Mouse (Mus musculus): ENCODE data around the gene Synj1. TPM values are rescaled to one million over a fixed set of nuclear protein-coding genes. Genes with fewer than 3 reads are reported as not detected.

Synj1 gene
- polyA plus RNA-seq, 1 experiment, result 159 TPM

GRCm38 (mm10) chr16:90917156-90917555 lies 94.0 kb downstream of the Synj1 start:
- no peaks in the 10 kb centered on the region for H3K27me3 ChIP-seq (ENCODE audit: control insufficient read depth, insufficient read depth, low read length)
- no peak for DNase-seq
- no peaks in the 10 kb centered on the region; the same call in 1 of the 2 replicates for H3K4me1 ChIP-seq (ENCODE audit: control insufficient read depth, insufficient read depth, low read length)
- no peak overlapping the region for H3K27ac ChIP-seq (ENCODE audit: insufficient read depth, low read length)
- TF ChIP-seq POLR2A (IDR thresholded peaks at IDR 0.05; ENCODE audit: borderline replicate concordance, insufficient read depth, low read length) (no peak), CTCF (IDR thresholded peaks at IDR 0.05; ENCODE audit: borderline replicate concordance, insufficient read depth, low read depth, low read length) (no peak)
- no peak overlapping the region for H3K4me3 ChIP-seq (replicated peaks; ENCODE audit: insufficient read depth, low read depth, low read length)
- WGBS, result 75% methylated on average over 8 of the region's 8 CpGs

DNA sequence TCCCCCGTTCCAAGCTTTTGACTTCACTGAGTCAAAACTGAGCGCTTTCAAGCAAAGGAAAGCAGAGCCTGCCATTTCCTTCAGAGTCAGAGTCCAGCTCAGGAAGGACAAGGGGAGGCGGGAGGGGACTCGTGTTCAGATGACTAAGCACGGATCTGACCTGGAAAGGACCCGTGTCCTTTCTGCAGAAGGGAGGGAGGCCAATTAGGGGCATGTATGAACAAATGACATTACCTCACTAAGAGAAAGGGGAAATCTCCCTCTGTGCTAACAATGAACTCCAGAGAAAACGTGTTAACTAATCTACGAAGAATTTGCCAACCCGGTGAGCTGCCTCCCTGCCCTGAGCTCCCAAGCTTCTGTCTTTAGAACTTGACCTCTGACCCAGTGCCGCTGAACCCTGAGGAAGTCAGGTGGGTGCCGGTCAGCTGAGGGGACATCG lies 95.0 kb downstream of the Synj1 start:
- H3K27ac ChIP-seq (ENCODE audit: insufficient read depth, low read length), result no peak overlapping the region
- 35% methylated on average over 12 of the region's 12 CpGs for WGBS
- H3K4me1 ChIP-seq (ENCODE audit: control insufficient read depth, insufficient read depth, low read length), result peaks cover 3% of the 10 kb centered on the region; the same call in 1 of the 2 replicates
- no peak overlapping the region for H3K4me3 ChIP-seq (replicated peaks; ENCODE audit: insufficient read depth, low read depth, low read length)
- TF ChIP-seq CTCF (IDR thresholded peaks at IDR 0.05; ENCODE audit: borderline replicate concordance, insufficient read depth, low read depth, low read length) (no peak), POLR2A (IDR thresholded peaks at IDR 0.05; ENCODE audit: borderline replicate concordance, insufficient read depth, low read length) (no peak)
- no peak for DNase-seq
- H3K27me3 ChIP-seq (ENCODE audit: control insufficient read depth, insufficient read depth, low read length), result no peaks in the 10 kb centered on the region

- Histone ChIP-seq H3K4me3 (replicated peaks; ENCODE audit: insufficient read depth, low read depth, low read length) (no peak overlapping the region), H3K27me3 (ENCODE audit: control insufficient read depth, insufficient read depth, low read length) (no peaks in the 10 kb centered on the region), H3K4me1 (ENCODE audit: control insufficient read depth, insufficient read depth, low read length) (peaks cover 3% of the 10 kb centered on the region; the same call in 1 of the 2 replicates), H3K27ac (ENCODE audit: insufficient read depth, low read length) (no peak overlapping the region)
- 62% methylated on average over 13 of the region's 13 CpGs for WGBS
- TF ChIP-seq POLR2A (IDR thresholded peaks at IDR 0.05; ENCODE audit: borderline replicate concordance, insufficient read depth, low read length) (no peak), CTCF (IDR thresholded peaks at IDR 0.05; ENCODE audit: borderline replicate concordance, insufficient read depth, low read depth, low read length) (no peak)
- no peak for DNase-seq
These were observed 99.3 kb downstream of the Synj1 start for GRCm38 (mm10) chr16:90911766-90912165.

DNA sequence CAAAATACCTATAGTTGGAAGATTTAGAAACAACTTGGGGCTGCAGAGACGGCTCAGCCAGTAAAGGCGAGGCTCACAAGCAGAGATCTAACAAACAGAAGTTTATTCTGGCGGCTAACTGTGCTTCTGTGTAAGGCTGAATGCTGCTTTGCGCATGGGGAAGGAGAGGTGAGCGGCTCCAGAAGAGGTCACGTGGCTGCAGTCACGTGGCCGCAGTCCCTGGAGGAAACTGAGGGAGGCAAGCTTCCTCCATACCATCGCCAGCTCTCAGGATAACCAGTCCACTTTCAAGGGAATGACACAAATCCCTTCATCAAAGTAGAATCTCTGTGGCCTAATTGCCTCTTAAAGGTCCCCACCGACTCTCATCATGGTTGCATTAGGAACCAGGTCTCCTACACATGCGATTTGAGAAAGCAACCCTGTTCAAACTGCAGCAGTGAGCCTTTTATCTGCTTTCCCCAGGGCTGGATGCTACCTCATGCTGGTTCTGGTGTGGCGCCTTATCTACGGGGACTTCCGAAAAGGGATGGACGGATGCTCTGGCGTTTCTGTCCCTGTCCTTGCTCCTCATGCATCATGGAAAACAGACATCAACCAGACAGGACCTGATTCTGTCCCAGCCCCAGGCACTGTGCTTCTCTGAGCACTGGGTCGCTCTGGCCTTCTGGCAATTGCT lies 100.1 kb downstream of the Synj1 start:
- Histone ChIP-seq H3K4me1 (ENCODE audit: control insufficient read depth, insufficient read depth, low read length) (peaks cover 3% of the 10 kb centered on the region; the same call in 1 of the 2 replicates), H3K4me3 (replicated peaks; ENCODE audit: insufficient read depth, low read depth, low read length) (no peak overlapping the region), H3K27me3 (ENCODE audit: control insufficient read depth, insufficient read depth, low read length) (no peaks in the 10 kb centered on the region), H3K27ac (ENCODE audit: insufficient read depth, low read length) (no peak overlapping the region; the same call in 1 of the 2 replicates)
- TF ChIP-seq POLR2A (IDR thresholded peaks at IDR 0.05; ENCODE audit: borderline replicate concordance, insufficient read depth, low read length) (no peak), CTCF (IDR thresholded peaks at IDR 0.05; ENCODE audit: borderline replicate concordance, insufficient read depth, low read depth, low read length) (no peak)
- no peak for DNase-seq
- WGBS, result 79% methylated on average over 17 of the region's 17 CpGs

DNA sequence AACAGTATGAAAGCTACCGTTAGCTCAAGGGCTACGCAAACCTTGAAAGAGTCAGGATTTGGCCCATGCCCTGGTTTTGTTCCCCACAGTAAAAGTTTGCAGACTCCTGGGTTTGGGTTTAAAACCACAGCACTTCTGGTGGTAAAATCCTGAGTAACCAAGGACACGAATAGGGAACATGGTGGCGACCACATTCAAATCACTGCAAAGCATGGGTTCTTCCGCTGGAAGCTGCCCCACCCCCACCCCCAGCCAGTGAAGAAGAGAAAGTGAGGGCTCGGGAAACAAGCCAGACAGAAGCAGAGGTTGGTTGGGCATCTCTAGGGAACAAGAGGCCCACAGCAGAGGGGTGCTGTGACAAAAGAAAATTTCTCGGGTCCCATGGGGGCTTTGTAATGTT lies 103.9 kb downstream of the Synj1 start:
- Histone ChIP-seq H3K27ac (ENCODE audit: insufficient read depth, low read length) (no peak overlapping the region), H3K4me3 (replicated peaks; ENCODE audit: insufficient read depth, low read depth, low read length) (no peak overlapping the region), H3K4me1 (ENCODE audit: control insufficient read depth, insufficient read depth, low read length) (peaks cover 3% of the 10 kb centered on the region; the same call in 1 of the 2 replicates), H3K27me3 (ENCODE audit: control insufficient read depth, insufficient read depth, low read length) (no peaks in the 10 kb centered on the region)
- no peak for DNase-seq
- no peak for TF ChIP-seq CTCF (IDR thresholded peaks at IDR 0.05; ENCODE audit: borderline replicate concordance, insufficient read depth, low read depth, low read length)
- 54% methylated on average over 7 of the region's 7 CpGs for WGBS

- Histone ChIP-seq H3K4me1 (ENCODE audit: control insufficient read depth, insufficient read depth, low read length) (no peaks in the 10 kb centered on the region), H3K27ac (ENCODE audit: insufficient read depth, low read length) (no peak overlapping the region), H3K4me3 (replicated peaks; ENCODE audit: insufficient read depth, low read depth, low read length) (no peak overlapping the region), H3K27me3 (ENCODE audit: control insufficient read depth, insufficient read depth, low read length) (no peaks in the 10 kb centered on the region)
- 40% methylated on average over 5 of the region's 5 CpGs for WGBS
- TF ChIP-seq POLR2A (IDR thresholded peaks at IDR 0.05; ENCODE audit: borderline replicate concordance, insufficient read depth, low read length), result no peak
- no peak for TF ChIP-seq CTCF (IDR thresholded peaks at IDR 0.05; ENCODE audit: borderline replicate concordance, insufficient read depth, low read depth, low read length)
- DNase-seq, result no peak
These were observed 107.8 kb downstream of the Synj1 start for GRCm38 (mm10) chr16:90903300-90903699.

- 57% methylated on average over 4 of the region's 4 CpGs for WGBS
- H3K27me3 ChIP-seq (ENCODE audit: control insufficient read depth, insufficient read depth, low read length), result no peaks in the 10 kb centered on the region
- no peak overlapping the region for H3K27ac ChIP-seq (ENCODE audit: insufficient read depth, low read length)
- TF ChIP-seq POLR2A (IDR thresholded peaks at IDR 0.05; ENCODE audit: borderline replicate concordance, insufficient read depth, low read length) (no peak), CTCF (IDR thresholded peaks at IDR 0.05; ENCODE audit: borderline replicate concordance, insufficient read depth, low read depth, low read length) (no peak)
- H3K4me3 ChIP-seq (replicated peaks; ENCODE audit: insufficient read depth, low read depth, low read length), result no peak overlapping the region
- H3K4me1 ChIP-seq (ENCODE audit: control insufficient read depth, insufficient read depth, low read length), result no peaks in the 10 kb centered on the region
- no peak for DNase-seq
These were observed 109.7 kb downstream of the Synj1 start for GRCm38 (mm10) chr16:90901364-90901763.

- Histone ChIP-seq H3K4me3 (replicated peaks; ENCODE audit: insufficient read depth, low read depth, low read length) (no peak overlapping the region), H3K4me1 (ENCODE audit: control insufficient read depth, insufficient read depth, low read length) (no peaks in the 10 kb centered on the region), H3K27ac (ENCODE audit: insufficient read depth, low read length) (no peak overlapping the region), H3K27me3 (ENCODE audit: control insufficient read depth, insufficient read depth, low read length) (no peaks in the 10 kb centered on the region)
- TF ChIP-seq CTCF (IDR thresholded peaks at IDR 0.05; ENCODE audit: borderline replicate concordance, insufficient read depth, low read depth, low read length), result no peak
- TF ChIP-seq POLR2A (IDR thresholded peaks at IDR 0.05; ENCODE audit: borderline replicate concordance, insufficient read depth, low read length), result no peak
- WGBS, result 30% methylated on average over 12 of the region's 12 CpGs
- DNase-seq, result no peak
These were observed 111.6 kb downstream of the Synj1 start for GRCm38 (mm10) chr16:90899498-90899897.
